Mouse (Mus musculus) activated CD4-positive, CD25-positive, alpha-beta regulatory T cell, adult 4 months (primary cell): ENCODE measurements around the gene Mark2. TPM values are rescaled to one million over a fixed set of nuclear protein-coding genes. Genes with fewer than 3 reads are reported as not detected.
A peak's percentile ranks its signal among the peaks of the same experiment; 100 is the strongest.

ENCODE experiments used
- ATAC-seq: one replicate; pipeline ENCODE4 v1.8.0; 2017
- polyA plus RNA-seq, 2 experiments: library from polyadenylated mRNA; unstranded; fragments of 100-300 nt; shearing (Covaris generic); gene quantifications; one replicate each; pipeline ENCODE4 v1.2.1; 2017

Gene Mark2
- polyA plus RNA-seq, 2 experiments from 2014 or later: 53.4 to 69.8 TPM

DNA sequence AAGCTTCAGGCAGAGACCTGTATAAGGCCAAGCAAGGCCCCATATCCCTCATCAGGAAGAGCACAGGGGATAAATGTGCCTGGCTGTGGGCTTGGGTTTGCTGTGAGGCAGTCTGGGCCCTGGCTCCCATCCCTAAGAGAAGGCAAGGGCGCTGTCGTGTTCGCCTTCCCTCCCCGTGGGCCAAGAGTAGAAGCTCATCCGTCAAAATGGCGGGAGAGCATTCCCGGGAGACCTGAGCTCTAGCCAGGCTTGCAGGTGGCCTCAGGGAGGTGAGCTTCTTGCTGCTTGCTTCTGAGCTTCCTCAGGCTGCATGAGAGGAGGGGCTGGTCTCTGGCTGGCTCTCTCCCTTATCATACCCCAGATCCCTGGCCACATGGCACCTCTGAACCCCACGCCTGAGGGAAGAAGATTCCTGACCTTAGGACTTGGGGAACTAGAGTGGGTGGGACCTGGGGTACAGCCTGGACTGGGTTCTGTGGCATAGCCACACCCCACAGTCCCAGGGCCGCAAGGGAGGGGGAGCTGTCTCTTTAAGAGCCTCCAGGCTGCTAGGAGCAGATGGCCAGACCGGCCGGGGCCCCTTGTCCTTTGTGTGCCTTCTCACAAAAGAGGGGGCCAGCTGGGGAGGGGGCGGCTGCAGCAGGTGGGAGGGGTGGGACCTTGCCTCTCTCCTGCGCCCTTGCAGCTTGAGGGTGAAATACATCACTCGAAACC is 76.0 kb downstream of the Mark2 start:
- ATAC-seq: no peak

DNA sequence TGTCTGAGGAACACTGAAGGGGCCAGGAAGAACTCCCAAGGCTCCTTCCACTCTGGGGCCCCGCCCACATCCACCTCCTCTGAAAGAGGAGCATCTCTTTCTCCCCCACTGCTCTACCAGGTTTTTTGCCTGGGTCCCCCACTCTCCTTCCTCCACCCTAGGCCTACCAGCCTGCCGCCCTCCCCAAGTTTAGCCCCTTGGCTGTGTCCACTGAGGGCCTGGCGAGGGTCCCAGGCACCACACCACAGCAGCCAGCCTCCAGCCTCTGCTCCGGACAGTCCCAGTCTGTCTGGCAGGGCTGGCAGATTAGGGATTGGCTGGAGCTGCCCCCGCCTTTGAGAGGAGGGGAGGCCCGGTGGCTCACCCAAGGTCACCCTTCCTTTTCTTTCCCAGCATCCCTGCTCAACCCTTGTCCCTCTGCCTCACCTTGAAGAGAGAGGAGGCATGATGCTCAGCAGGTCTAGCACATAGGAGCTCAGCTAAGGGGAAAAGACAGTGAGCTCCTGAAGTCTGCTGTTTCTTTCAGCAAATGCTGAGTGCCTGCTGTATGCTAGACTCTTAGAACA is 76.8 kb downstream of the Mark2 start:
- no peak for ATAC-seq

DNA sequence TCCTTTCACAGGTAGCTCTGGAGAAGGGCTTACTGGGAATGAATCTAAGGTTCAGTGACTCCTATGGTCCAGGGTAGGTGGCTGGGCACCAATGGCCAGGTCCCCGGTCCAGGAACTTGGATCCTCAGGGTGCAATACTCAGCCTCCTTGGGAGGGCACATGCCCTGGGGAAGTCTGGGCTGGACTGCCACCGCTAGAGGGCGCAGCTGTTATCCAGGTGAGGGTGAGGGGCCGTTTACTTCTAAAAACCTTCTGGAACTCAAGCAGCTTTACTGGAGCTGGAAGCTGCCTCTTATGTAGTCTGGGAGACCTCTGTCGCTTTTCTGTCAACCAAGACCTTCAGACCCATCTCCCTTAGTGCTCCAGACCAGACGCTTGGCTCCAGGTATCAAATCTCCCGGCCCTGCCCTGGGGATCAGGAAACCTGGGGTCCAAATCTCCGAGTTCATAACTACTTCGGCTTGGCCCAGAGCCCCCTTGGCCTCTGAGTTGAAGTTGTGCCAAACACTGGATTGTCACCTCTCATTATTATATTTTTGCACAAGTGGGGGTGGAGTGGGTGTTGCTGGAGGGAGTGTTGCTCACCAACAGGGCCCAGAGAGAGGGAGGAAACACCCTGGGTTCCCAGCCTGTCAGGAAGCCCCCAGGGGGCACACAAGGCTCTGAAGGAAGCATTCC is 77.4 kb downstream of the Mark2 start:
- no peak for ATAC-seq

DNA sequence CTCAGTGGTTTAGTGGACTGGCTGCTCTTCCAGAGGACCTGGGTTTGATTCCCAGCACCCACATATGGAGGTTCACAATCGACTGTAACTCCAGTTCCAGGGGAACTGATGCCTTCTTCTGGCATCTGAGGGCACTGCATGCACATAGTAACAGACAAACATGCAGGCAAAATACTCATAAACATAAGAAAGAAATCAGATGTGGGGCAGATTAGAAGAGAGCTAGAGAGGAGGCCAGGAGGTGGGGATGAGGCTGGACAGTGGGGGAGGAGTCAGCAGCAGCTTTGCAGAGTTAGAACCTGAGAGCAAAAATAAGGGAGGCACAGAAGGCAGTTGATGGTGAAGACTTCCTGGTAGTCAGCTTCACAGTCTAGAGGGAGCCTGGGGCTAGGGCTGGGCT is 79.1 kb downstream of the Mark2 start:
- ATAC-seq: no peak

DNA sequence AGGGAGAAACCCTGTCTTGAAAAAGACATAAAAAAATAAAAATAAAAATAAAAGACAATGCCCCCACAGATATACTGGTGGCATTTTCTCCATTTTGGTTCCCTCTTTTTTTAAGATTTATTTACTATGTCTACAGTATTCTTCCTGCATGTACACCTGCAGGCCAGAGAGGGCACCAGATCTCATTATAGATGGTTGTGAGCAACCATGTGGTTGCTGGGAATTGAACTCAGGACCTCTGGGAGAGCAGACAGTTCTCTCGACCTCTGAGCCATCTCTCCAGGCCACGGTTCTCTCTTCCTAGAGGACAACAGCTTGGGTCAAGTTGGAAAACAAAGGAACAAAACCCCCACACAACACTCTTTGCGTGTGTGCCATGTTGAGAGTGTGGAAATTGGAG is 79.7 kb downstream of the Mark2 start:
- ATAC-seq: no peak

DNA sequence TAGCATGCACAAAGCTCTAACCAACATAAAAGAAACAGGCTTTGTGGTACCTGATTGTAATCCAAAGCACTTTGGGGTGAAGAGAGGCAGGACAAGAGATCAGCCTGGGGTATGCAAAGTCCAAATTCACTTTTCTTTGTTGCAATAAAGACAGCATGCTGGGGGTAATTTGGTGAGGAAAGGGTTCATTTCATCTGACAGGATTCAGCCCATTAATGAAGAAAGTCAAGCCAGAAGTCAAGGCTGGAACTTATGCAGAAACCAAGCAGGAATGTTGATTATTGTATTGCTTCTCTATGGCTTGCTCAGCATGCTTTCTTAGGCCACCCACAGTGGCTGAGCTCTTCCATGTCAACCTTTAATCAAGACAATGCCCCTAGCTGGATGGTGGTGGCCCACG is 80.2 kb downstream of the Mark2 start:
- no peak for ATAC-seq

DNA sequence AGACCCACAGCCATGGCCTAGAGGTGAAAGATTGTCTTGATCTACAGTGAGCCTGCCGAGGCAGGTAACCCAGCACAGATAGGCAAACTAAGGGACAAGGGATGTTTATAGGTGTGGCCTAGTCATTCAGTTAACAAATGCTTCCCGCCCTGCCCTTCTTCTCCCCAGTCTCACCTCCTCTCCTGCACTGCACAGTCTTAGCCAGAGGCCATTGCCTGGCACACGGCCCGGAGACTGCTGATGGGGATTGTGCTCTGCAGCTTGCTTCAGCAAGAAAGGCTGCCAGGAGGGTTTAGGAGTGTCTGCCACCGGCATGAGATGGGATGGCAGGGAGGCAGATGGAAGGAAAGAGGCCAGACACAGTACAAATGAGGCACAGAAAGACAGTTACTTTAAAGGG is 83.8 kb downstream of the Mark2 start:
- ATAC-seq: no peak

DNA sequence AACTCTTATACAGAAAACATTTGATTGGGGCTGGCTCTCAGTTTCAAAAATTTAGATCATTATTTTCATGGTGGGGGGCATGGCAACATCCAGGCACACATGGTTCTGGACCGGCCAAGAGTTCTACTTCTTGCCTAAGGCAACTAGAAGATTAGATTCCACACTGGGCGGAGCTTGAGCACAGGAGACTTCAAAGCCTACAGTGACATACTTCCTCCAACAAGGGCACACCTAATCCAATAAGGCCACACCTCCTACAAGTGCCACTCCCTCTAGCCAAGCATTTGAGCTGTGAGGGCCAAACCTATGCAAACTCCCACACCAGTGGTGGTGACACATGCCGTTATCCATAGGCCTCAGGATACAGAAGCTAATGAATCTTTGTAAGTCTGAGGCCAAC is 95.6 kb downstream of the Mark2 start:
- ATAC-seq: no peak

DNA sequence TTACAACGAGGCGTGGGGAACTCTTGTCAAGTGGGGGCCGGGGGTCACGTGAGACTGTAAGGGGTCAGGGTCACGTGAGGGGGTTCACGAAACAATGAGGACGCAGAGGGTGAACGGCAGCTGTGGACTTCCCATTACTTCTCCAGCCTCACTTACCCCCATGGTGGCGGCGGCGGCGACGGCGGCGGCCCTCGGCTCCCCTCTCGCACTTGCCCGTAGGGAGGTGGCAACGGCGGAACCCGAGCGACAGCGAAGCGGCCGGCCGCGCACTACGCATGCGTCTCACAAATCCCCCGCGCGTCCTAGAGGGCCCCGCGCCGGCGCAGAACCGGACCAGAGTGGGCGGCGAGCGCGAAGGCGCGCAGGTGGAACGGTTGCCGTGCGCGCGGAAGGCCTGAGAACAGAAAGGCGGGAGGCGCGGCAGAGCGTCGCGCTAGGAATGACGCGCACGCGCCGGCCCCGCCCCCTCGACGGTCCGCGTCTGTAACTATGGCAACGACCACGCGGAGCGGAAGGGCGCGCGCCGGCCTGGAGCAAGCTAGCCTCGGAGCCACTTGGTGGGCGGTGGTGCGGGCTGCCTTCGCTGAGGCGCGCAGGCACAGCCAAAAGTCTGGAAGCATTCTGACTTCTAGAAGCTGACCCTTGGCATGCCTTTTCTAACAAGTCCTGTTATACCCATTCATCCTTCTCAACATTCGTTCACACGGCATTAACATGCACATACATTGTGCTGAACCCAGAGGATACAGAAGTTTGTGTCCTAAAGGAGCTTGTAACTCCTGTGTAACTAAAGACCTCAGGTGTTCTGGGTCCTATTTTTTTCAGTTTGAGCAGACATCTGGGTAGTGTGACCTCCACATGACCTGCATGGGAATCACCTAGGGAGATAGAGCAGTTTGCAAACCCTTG is 100.6 kb downstream of the Mark2 start, which contains the start of gene Naa40:
Gene Naa40, minus strand, starts transcription at position 402 of the 909 bp plus-strand sequence.
- ATAC-seq: peak; percentile 86

DNA sequence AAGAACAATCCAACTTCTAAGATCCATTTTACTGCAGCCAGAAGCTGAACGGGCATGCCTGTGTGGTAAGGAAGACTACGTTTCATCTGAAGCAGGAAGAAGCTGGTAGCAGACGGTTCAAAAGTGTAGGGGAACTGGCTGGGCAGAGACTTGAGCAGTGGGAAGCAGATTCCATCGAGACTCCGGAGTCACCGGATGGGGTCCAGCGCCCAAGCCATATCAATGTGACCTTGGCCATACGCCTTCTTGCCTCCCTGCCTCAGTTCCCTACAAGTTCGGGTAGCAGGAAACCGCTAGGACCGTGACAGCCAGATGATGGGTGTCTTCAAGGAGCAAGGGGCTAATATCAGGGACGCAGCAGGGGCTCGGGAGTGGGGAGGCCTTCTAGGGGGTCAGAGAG is 101.4 kb downstream of the Mark2 start:
- no peak for ATAC-seq

DNA sequence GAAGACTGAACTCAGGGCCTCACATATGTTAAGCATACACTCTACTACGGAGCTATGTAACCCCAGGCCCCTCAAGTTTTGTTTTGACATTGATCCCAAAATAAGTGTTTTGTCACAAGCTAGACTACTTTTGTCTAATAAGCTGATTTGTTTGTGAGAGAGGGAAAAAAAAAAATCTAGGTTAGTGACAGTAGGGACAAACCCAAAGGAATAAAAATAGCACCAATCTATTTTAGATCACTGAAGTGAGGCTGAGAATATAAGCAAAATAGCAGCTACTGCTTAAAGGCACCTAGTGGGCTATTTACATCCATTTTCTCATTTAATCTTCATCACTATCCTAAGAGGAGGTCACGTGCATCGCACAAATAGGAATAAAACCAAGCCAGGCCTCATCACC is 102.1 kb downstream of the Mark2 start:
- ATAC-seq: no peak

DNA sequence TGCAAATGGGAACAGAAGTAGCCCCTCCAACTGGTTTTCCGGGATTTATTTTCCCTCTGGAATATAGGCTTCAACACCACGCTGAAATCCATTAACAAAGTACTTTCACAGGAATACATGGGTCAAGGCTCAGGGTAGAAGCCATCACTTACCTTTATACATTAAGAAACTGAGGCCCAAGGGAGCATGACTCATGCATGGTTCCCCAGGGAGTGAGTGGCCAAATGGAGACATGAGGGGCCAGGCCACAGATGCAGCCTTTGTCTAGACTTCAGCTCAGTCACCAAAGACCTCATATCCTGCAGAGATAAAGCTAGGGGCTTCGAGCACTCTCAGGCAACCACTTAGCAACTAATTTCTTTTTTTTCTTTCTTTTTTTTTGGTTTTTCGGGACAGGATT is 104.9 kb downstream of the Mark2 start:
- ATAC-seq: no peak

DNA sequence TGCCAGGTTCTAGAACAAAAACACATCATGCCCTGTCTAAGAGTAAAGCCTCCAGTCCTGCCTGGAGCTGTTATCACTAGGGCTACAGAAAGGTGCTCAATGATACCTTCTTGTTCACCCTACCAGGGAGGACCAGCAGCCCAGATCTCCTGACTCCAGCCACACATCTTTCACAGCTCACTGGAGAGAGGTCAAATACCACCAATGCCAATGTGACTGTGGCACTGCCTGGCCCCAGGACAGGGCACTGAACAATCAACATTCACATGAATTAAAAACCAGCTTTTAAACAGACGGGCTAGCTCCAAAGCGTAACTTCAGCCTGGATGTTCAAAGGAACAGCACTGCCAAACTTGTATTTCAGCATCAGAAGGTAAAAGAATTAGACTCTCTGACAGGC is 105.6 kb downstream of the Mark2 start:
- no peak for ATAC-seq

DNA sequence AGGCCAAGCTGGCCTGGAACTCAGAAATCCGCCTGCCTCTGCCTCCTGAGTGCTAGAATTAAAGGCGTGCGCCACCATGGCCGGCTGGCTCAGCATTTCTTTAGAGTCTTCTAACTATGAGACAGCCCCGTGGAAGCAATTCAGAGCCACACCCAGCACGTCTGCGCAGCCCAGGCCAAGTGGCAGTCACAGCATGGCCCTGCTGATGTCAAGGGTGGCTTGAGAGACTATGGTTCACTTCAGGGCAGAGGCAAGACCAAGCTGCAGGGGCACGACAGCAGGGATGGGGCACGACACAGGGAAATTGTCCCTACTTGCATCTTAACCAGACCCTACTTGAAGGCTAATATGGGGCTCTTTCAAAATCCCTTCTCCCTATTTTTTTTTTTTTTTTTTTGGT is 106.2 kb downstream of the Mark2 start:
- no peak for ATAC-seq

DNA sequence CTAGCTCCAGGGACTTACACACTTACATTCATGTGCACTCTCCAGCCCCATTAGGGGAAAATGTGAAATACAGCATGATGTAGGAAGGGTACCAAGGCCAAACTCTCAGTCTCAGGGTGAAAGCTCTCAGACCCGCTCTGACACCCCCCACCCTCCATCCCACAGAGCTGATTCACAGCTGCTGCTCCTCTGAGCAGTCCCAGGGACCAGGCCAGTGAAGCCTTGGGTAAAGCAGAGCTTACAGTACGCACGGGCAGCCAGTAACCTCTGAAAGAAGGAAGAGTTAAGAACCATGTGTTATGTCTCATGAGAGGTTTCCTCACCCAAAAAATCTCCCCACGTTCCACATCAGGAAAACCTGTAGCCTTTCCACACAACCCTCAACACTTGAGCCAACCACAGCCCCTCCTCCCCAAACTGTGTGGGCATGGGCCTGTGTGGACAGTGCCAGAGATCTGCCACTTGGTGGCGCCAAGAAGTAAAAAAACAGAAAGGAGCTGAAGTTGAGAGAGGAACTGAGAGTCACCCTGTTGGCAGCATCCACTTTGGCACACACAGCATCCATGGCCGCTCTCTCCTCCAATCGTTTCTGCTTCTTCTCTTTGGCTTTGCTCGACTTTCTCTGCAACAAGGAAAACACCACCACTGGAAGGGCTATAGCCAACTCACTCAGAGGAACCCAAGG is 107.0 kb downstream of the Mark2 start:
- peak; percentile 63 for ATAC-seq

DNA sequence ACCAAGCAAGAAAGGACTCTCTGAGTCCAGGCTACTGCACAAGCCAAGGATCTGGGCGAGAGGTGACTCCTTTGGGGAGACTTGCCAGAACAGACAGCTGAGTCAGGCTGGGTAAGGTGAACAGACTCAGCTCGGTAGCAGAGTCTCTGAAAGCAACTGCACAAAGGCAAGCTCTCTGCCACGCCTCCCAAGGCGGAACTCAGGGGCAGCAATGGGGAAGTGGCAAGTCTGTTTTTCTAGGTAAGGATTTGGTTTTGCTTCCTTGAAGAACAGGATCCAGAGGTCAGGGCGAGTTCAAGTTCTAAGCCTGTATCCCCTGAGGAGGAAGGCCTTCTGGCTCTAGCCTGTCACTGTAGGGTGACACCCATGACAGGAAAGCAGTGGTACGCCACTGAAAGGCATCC is 115.1 kb downstream of the Mark2 start:
- ATAC-seq: no peak

Other genes with a start within 250 kb of the Mark2 start
- gene Flrt1, start 236.1 kb downstream of the Mark2 start, polyA plus RNA-seq: not detected
- gene Otub1, start 135.5 kb downstream of the Mark2 start, polyA plus RNA-seq: 100 to 1,000 TPM; 157 to 170 TPM
- gene Cox8a, start 124.2 kb downstream of the Mark2 start, polyA plus RNA-seq: 100 to 1,000 TPM; 387 to 411 TPM
- gene Naa40, start 100.7 kb downstream of the Mark2 start, polyA plus RNA-seq: 10 to 100 TPM; 28.0 to 29.3 TPM
- gene Rcor2, start 74.5 kb downstream of the Mark2 start, polyA plus RNA-seq: not detected
- gene Spindoc, start 41.1 kb upstream of the Mark2 start, polyA plus RNA-seq: 1 to 10 TPM; 1.5 to 5.3 TPM
- under 1 TPM in 1 of 2 experiments, not detected in 1; 0.12 TPM for gene 2700081O15Rik, start 75.8 kb upstream of the Mark2 start, polyA plus RNA-seq
- gene Rtn3, start 141.4 kb upstream of the Mark2 start, polyA plus RNA-seq: 10 to 100 TPM; 42.0 to 53.0 TPM
- 10 to 100 TPM; 20.1 to 23.8 TPM for gene Atl3, start 152.2 kb upstream of the Mark2 start, polyA plus RNA-seq
- gene Pla2g16, start 215.6 kb upstream of the Mark2 start, polyA plus RNA-seq: 10 to 100 TPM; 84.0 to 95.7 TPM